ENCODE assay signal across 9 mouse cellular contexts in genomic region chr3:101601003-101601525, GRCm38 (mm10). TPM values are rescaled to one million over a fixed set of nuclear protein-coding genes. Genes with fewer than 3 reads are reported as not detected.
DNase-seq lines count a peak whose midpoint lies in the region; ATAC-seq lines count a peak whose summit lies in the region.
"Had no signal": no experiment of that assay in that cellular context is flagged by ENCODE, and none has a peak within 500 bp of the region (broad histone marks: within the 10 kb centered on the region; RNA-seq: fewer than 3 reads in every experiment).

No protein-coding gene starts in this region.

- H3K27me3 ChIP-seq in heart, embryonic 12.5 days (replicated peaks): no peaks in the 10 kb centered on the region
- peaks cover 9% of the 10 kb centered on the region for H3K27me3 ChIP-seq in embryonic facial prominence, embryonic 10.5 days (replicated peaks; ENCODE audit: low read depth, poor library complexity, severe bottlenecking)
- no peaks in the 10 kb centered on the region for H3K27me3 ChIP-seq in intestine, embryonic 14.5 days (replicated peaks; ENCODE audit: control insufficient read depth, insufficient read depth, low read length)
- no peaks in the 10 kb centered on the region for H3K27me3 ChIP-seq in midbrain, embryonic 15.5 days (replicated peaks)

- H3K9me3 ChIP-seq in heart, embryonic 12.5 days (replicated peaks): no peaks in the 10 kb centered on the region
- no peaks in the 10 kb centered on the region for H3K9me3 ChIP-seq in embryonic facial prominence, embryonic 10.5 days
- no peaks in the 10 kb centered on the region for H3K9me3 ChIP-seq in intestine, embryonic 14.5 days (ENCODE audit: control insufficient read depth, low read length)
- H3K9me3 ChIP-seq in midbrain, embryonic 15.5 days: no peaks in the 10 kb centered on the region

- no peak for DNase-seq in heart, postnatal 36 days
- DNase-seq in embryonic facial prominence, embryonic 10.5 days (ENCODE audit: low spot score): no peak
- DNase-seq in intestine, embryonic 14.5 days (ENCODE audit: low spot score): no peak
- no peak for DNase-seq in urinary bladder, adult 18-20 months (ENCODE audit: low spot score in 2 of 2)
- DNase-seq in right cerebral cortex, postnatal 25 days: no peak
- DNase-seq in c-Kit-positive CD71-positive TER-119-positive erythroid progenitor cells, embryonic 14.5 days (ENCODE audit: low spot score): no peak
- DNase-seq: embryo, embryonic 11 days had no signal

- intact Hi-C loops in heart, postnatal 36 days (cut with DNase I): loop anchor here (2.0 to 10.0 kb wide), 3 partner anchors 94 to 676 kb away; partner anchors contain the start of gene Trim45

- peak overlapping the region; percentile 95 for H3K9ac ChIP-seq in heart, embryonic 12.5 days
- H3K9ac ChIP-seq in intestine, embryonic 14.5 days (ENCODE audit: low read length): no peak overlapping the region; the same call in 1 of the 2 replicates
- no peak overlapping the region for H3K9ac ChIP-seq in midbrain, embryonic 15.5 days

- H3K4me1 ChIP-seq in heart, embryonic 12.5 days (replicated peaks): peaks cover 74% of the 10 kb centered on the region
- H3K4me1 ChIP-seq in embryonic facial prominence, embryonic 10.5 days: peaks cover 91% of the 10 kb centered on the region
- H3K4me1 ChIP-seq in intestine, embryonic 14.5 days (replicated peaks; ENCODE audit: control insufficient read depth, insufficient read depth, low read length): peaks cover 81% of the 10 kb centered on the region
- H3K4me1 ChIP-seq in midbrain, embryonic 15.5 days: peaks cover 70% of the 10 kb centered on the region

- H3K4me3 ChIP-seq in heart, embryonic 12.5 days: peak overlapping the region; percentile 88
- peak overlapping the region; percentile 18; the same call in 1 of the 2 replicates for H3K4me3 ChIP-seq in embryonic facial prominence, embryonic 10.5 days
- H3K4me3 ChIP-seq in intestine, embryonic 14.5 days (ENCODE audit: low read depth, low read length): no peak overlapping the region
- no peak overlapping the region for H3K4me3 ChIP-seq in midbrain, embryonic 15.5 days

- H3K36me3 ChIP-seq in heart, embryonic 12.5 days: no peaks in the 10 kb centered on the region
- 0 out of 2 replicates have a peak, but pooled peaks cover 3% of the 10 kb centered on the region for H3K36me3 ChIP-seq in embryonic facial prominence, embryonic 10.5 days (replicated peaks)
- no peaks in the 10 kb centered on the region for H3K36me3 ChIP-seq in intestine, embryonic 14.5 days (ENCODE audit: control insufficient read depth, insufficient read depth, low read length)
- H3K36me3 ChIP-seq in midbrain, embryonic 15.5 days (replicated peaks): no peaks in the 10 kb centered on the region

- no peak for ATAC-seq in heart, embryonic 12.5 days (ENCODE audit: insufficient number of reproducible peaks, low FRiP score)
- ATAC-seq in intestine, embryonic 14.5 days (replicated peaks; ENCODE audit: low FRiP score, low TSS enrichment, low read depth): no peak
- no peak for ATAC-seq in midbrain, embryonic 15.5 days (replicated peaks)

- WGBS in heart, embryonic 12.5 days: 22% methylated on average over 8 of the region's 8 CpGs
- 72% methylated on average over 8 of the region's 8 CpGs for WGBS in embryonic facial prominence, embryonic 10.5 days
- 43% methylated on average over 8 of the region's 8 CpGs for WGBS in intestine, embryonic 14.5 days
- 58% methylated on average over 8 of the region's 8 CpGs for WGBS in midbrain, embryonic 15.5 days

- H3K4me2 ChIP-seq in heart, embryonic 12.5 days: peak overlapping the region; percentile 68
- peak overlapping the region; percentile 72 for H3K4me2 ChIP-seq in intestine, embryonic 14.5 days (ENCODE audit: low read length)
- H3K4me2 ChIP-seq in midbrain, embryonic 15.5 days: peak overlapping the region; percentile 61

- H3K27ac ChIP-seq in heart, embryonic 12.5 days (ENCODE audit: poor library complexity, severe bottlenecking): peak overlapping the region; percentile 97
- H3K27ac ChIP-seq in embryonic facial prominence, embryonic 10.5 days (replicated peaks): no peak overlapping the region
- H3K27ac ChIP-seq in intestine, embryonic 14.5 days (ENCODE audit: low read depth): 0 out of 2 replicates have a peak overlapping the region, but pooled peaks have one; percentile 22
- H3K27ac ChIP-seq in midbrain, embryonic 15.5 days: no peak overlapping the region

RNA-seq across cellular contexts. Expression of gene Atp1a1, which starts 3.4 kb away (rescaled TPM):
- 277 and 294 TPM in 2 replicates for polyA plus RNA-seq in heart, embryonic 12.5 days (2016; fragmentation: Nextera tagmentation; extraction: Ambion mirVana)
- 100 to 1,000 TPM; 564 to 643 TPM for total RNA-seq in heart, postnatal 36 days (2021)
- 38.4 and 45.5 TPM in 2 replicates for polyA plus RNA-seq in embryonic facial prominence, embryonic 10.5 days (2016; fragmentation: Nextera tagmentation; extraction: Ambion mirVana)
- polyA plus RNA-seq in intestine, embryonic 14.5 days (2014; fragmentation: Nextera tagmentation; extraction: Ambion mirVana): 238 and 276 TPM in 2 replicates
- polyA plus RNA-seq in midbrain, embryonic 15.5 days (2015; fragmentation: Nextera tagmentation; extraction: Ambion mirVana): 57.1 and 58.8 TPM in 2 replicates

Comparison
In these comparisons a context has a peak if more than half of its experiments do, and no peak if none do; other contexts are left out.
1. H3K27ac ChIP-seq: peak in heart, embryonic 12.5 days (single experiment) and intestine, embryonic 14.5 days (single experiment); none in embryonic facial prominence, embryonic 10.5 days (single experiment) and midbrain, embryonic 15.5 days (single experiment).
2. H3K4me3 ChIP-seq: peak in heart, embryonic 12.5 days (single experiment) and embryonic facial prominence, embryonic 10.5 days (single experiment); none in intestine, embryonic 14.5 days (single experiment) and midbrain, embryonic 15.5 days (single experiment).
3. Peak in every context shown above with its lines, with median percentiles within 50 percentile points of each other: H3K4me2 ChIP-seq.